Comparison of ENCODE assay signal across 14 mouse cellular contexts in genomic region chr4:138496746-138497520, GRCm38 (mm10). TPM values are rescaled to one million over a fixed set of nuclear protein-coding genes. Genes with fewer than 3 reads are reported as not detected.
DNase-seq lines count a peak whose midpoint lies in the region; ATAC-seq and TF ChIP-seq lines count a peak whose summit lies in the region.
"Had no signal": no experiment of that assay in that cellular context is flagged by ENCODE, and none has a peak within 500 bp of the region (broad histone marks: within the 10 kb centered on the region; RNA-seq: fewer than 3 reads in every experiment).

No protein-coding gene starts in this region.

- 66% methylated on average over 24 of the region's 24 CpGs for WGBS in kidney, embryonic 14.5 days
- 47% methylated on average over 24 of the region's 24 CpGs for WGBS in lung, embryonic 15.5 days

- no peak for TF ChIP-seq POLR2A in ES-Bruce4 (IDR thresholded peaks at IDR 0.05; ENCODE audit: insufficient read depth, low read length)
- no peak for TF ChIP-seq POLR2A in brain, embryonic 14.5 days (IDR thresholded peaks at IDR 0.05; ENCODE audit: borderline replicate concordance, extremely low read depth, insufficient read depth, insufficient read length, poor library complexity, severe bottlenecking)

- H3K9ac ChIP-seq in kidney, embryonic 14.5 days (ENCODE audit: low read depth, low read length), result no peak overlapping the region
- no peak overlapping the region for H3K9ac ChIP-seq in ES-Bruce4 (ENCODE audit: low read depth, poor library complexity, severe bottlenecking)
- H3K9ac ChIP-seq in lung, embryonic 15.5 days, result no peak overlapping the region

- no peak for TF ChIP-seq CTCF in ES-Bruce4 (IDR thresholded peaks at IDR 0.05; ENCODE audit: low read depth, low read length)
- TF ChIP-seq CTCF in brain, embryonic 14.5 days (IDR thresholded peaks at IDR 0.05; ENCODE audit: borderline replicate concordance, extremely low read depth, insufficient read depth, insufficient read length), result no peak

- H3K4me1 ChIP-seq in kidney, embryonic 14.5 days (ENCODE audit: control insufficient read depth, insufficient read depth, low read length), result peaks cover 42% of the 10 kb centered on the region
- peaks cover 2% of the 10 kb centered on the region for H3K4me1 ChIP-seq in ES-Bruce4 (ENCODE audit: control insufficient read depth, insufficient read depth, low read length)
- H3K4me1 ChIP-seq in lung, embryonic 15.5 days, result peaks cover 41% of the 10 kb centered on the region

- no peaks in the 10 kb centered on the region for H3K27me3 ChIP-seq in kidney, embryonic 14.5 days (ENCODE audit: control insufficient read depth, insufficient read depth, low read length)
- H3K27me3 ChIP-seq in ES-Bruce4 (ENCODE audit: control insufficient read depth, insufficient read depth, low read length, poor library complexity, severe bottlenecking), result no peaks in the 10 kb centered on the region
- no peaks in the 10 kb centered on the region for H3K27me3 ChIP-seq in lung, embryonic 15.5 days

- DNase-seq in kidney, adult 11 months, result no peak
- DNase-seq in brain, embryonic 14.5 days (ENCODE audit: low read depth), result peak; percentile 57
- no peak for DNase-seq in frontal cortex, postnatal 10 days (ENCODE audit: low spot score in 2 of 2)
- no peak for DNase-seq in adrenal gland, postnatal 10 days
- DNase-seq in thymus, adult 18-20 months, result no peak
- DNase-seq: adrenal gland, postnatal 25 days; cerebellum, adult 9-11 months; heart, postnatal 36 days; right cerebral cortex, postnatal 4 days had no signal

- H3K4me3 ChIP-seq in kidney, embryonic 14.5 days (ENCODE audit: low read length), result no peak overlapping the region
- H3K4me3 ChIP-seq in ES-Bruce4 (ENCODE audit: low read depth, low read length), result 0 out of 2 replicates have a peak overlapping the region, but pooled peaks have one; percentile 9
- H3K4me3 ChIP-seq in lung, embryonic 15.5 days, result no peak overlapping the region
- H3K4me3 ChIP-seq: erythroblast, embryonic 14.5 days had no signal

- H3K4me2 ChIP-seq in kidney, embryonic 14.5 days (replicated peaks; ENCODE audit: low read depth, low read length), result no peak overlapping the region
- H3K4me2 ChIP-seq in lung, embryonic 15.5 days, result peak overlapping the region; percentile 1; the same call in 1 of the 2 replicates
- H3K4me2 ChIP-seq: liver, embryonic 11.5 days had no signal

- H3K36me3 ChIP-seq in kidney, embryonic 14.5 days (ENCODE audit: control insufficient read depth, insufficient read depth, low read length), result no peaks in the 10 kb centered on the region
- H3K36me3 ChIP-seq in ES-Bruce4 (ENCODE audit: control insufficient read depth, insufficient read depth, low read length, poor library complexity, severe bottlenecking), result no peaks in the 10 kb centered on the region
- H3K36me3 ChIP-seq in lung, embryonic 15.5 days, result no peaks in the 10 kb centered on the region

- TF ChIP-seq EP300 in ES-Bruce4 (IDR thresholded peaks at IDR 0.05; ENCODE audit: insufficient read depth, low read depth, low read length), result no peak

- peak; percentile 32; the same call in 1 of the 2 replicates for ATAC-seq in kidney, embryonic 14.5 days (ENCODE audit: low FRiP score, low TSS enrichment)
- ATAC-seq in lung, embryonic 15.5 days (ENCODE audit: borderline replicate concordance, extremely low read depth, low FRiP score, low TSS enrichment), result no peak

- peak overlapping the region; percentile 74; the same call in 1 of the 2 replicates for H3K27ac ChIP-seq in kidney, embryonic 14.5 days (ENCODE audit: low read depth, low read length)
- no peak overlapping the region for H3K27ac ChIP-seq in ES-Bruce4 (ENCODE audit: insufficient read depth, low read length)
- peak overlapping the region; percentile 61; the same call in 1 of the 2 replicates for H3K27ac ChIP-seq in lung, embryonic 15.5 days

- no peaks in the 10 kb centered on the region for H3K9me3 ChIP-seq in kidney, embryonic 14.5 days (ENCODE audit: control insufficient read depth, low read length)
- H3K9me3 ChIP-seq in ES-Bruce4 (replicated peaks; ENCODE audit: control insufficient read depth, insufficient read depth, low read length, poor library complexity, severe bottlenecking), result no peaks in the 10 kb centered on the region
- H3K9me3 ChIP-seq in lung, embryonic 15.5 days, result no peaks in the 10 kb centered on the region

RNA-seq across cellular contexts. Expression of gene Camk2n1, which starts 42.8 kb away (rescaled TPM):
- polyA plus RNA-seq in kidney, embryonic 14.5 days (2014; fragmentation: Nextera tagmentation; extraction: Ambion mirVana), result 7.4 and 10.1 TPM in 2 replicates
- polyA plus RNA-seq in ES-Bruce4 (2011; ENCODE audit: insufficient read depth, insufficient read length, low read depth, missing spikeins), result 12.1 and 14.1 TPM in 2 replicates
- polyA plus RNA-seq in brain, embryonic 14.5 days (2012; rRNA removed), result 28.3 and 37.4 TPM in 2 replicates
- polyA plus RNA-seq in lung, embryonic 15.5 days (2015; fragmentation: Nextera tagmentation; extraction: Ambion mirVana), result 2.8 and 2.9 TPM in 2 replicates
- 10 to 100 TPM; 17.3 to 22.9 TPM for total RNA-seq in adrenal gland, postnatal 10 days (2021)
